Mouse (Mus musculus) myocyte (in vitro differentiated cells): ENCODE results near the gene Ccdc7a. TPM values are rescaled to one million over a fixed set of nuclear protein-coding genes. Genes with fewer than 3 reads are reported as not detected.

ENCODE experiments used
- H3K27me3 ChIP-seq: one replicate; pipeline ENCODE4 v1.6.1; 2011; ENCODE audit not compliant: control insufficient read depth, insufficient read depth, insufficient read length
- H3K36me3 ChIP-seq: one replicate; pipeline ENCODE4 v1.6.1; 2011; ENCODE audit not compliant: control insufficient read depth, insufficient read depth
- H3K4me2 ChIP-seq: one replicate; pipeline ENCODE4 v1.6.1; 2011; ENCODE audit warnings: low read depth, control low read depth
- H3K4me3 ChIP-seq: one replicate; pipeline ENCODE4 v1.5.1; 2011; ENCODE audit warnings: mild to moderate bottlenecking, control low read depth, moderate library complexity
- H3K79me2 ChIP-seq: one replicate; pipeline ENCODE4 v1.6.1; 2011; ENCODE audit not compliant: control insufficient read depth, insufficient read depth
- H3ac ChIP-seq: one replicate; pipeline ENCODE4 v1.6.1; 2011; ENCODE audit not compliant: control insufficient read depth, insufficient read length
- CEBPB ChIP-seq: IDR thresholded peaks from 2 replicates; pipeline ENCODE4 v1.6.1; 2011; ENCODE audit warnings: mild to moderate bottlenecking, moderate library complexity; ENCODE audit not compliant: poor library complexity, insufficient read depth, severe bottlenecking
- E2F4 ChIP-seq: IDR thresholded peaks from one replicate; pipeline ENCODE4 v1.6.1; 2011; ENCODE audit warnings: mild to moderate bottlenecking, control low read depth, moderate library complexity; ENCODE audit not compliant: insufficient read depth
- MAX ChIP-seq: IDR thresholded peaks from one replicate; pipeline ENCODE4 v1.6.1; 2011; ENCODE audit warnings: low read depth, mild to moderate bottlenecking, control low read depth
- MYOD1 ChIP-seq, 3 experiments: IDR thresholded peaks; one replicate each; pipeline ENCODE4 v1.6.1; 2011; ENCODE audit warnings: control low read depth in 2 of 3, low read depth in 2 of 3, mild to moderate bottlenecking in 2 of 3, moderate library complexity in 1 of 3; ENCODE audit not compliant: insufficient read length in 2 of 3, control insufficient read depth in 1 of 3
- MYOG ChIP-seq, 3 experiments: IDR thresholded peaks; one replicate each; pipeline ENCODE4 v1.6.1; 2011; ENCODE audit warnings: control low read depth in 2 of 3, low read depth in 2 of 3, mild to moderate bottlenecking in 2 of 3; ENCODE audit not compliant: insufficient read length in 2 of 3, control insufficient read depth in 1 of 3, insufficient read depth in 1 of 3
- POLR2A ChIP-seq: IDR thresholded peaks from one replicate; pipeline ENCODE4 v1.6.1; 2011; ENCODE audit warnings: low read depth, mild to moderate bottlenecking, control low read depth, moderate library complexity; ENCODE audit not compliant: insufficient read length
- POLR2AphosphoS2 ChIP-seq: IDR thresholded peaks from one replicate; pipeline ENCODE4 v1.6.1; 2011; ENCODE audit warnings: low read depth, control low read depth; ENCODE audit not compliant: insufficient read length
- REST ChIP-seq: IDR thresholded peaks from one replicate; pipeline ENCODE4 v1.6.1; 2011; ENCODE audit warnings: mild to moderate bottlenecking, control low read depth, moderate library complexity; ENCODE audit not compliant: insufficient read depth, insufficient read length
- SRF ChIP-seq: IDR thresholded peaks from one replicate; pipeline ENCODE4 v1.6.1; 2011; ENCODE audit warnings: low read depth; ENCODE audit not compliant: control insufficient read depth, insufficient read length
- TCF12 ChIP-seq: IDR thresholded peaks from one replicate; pipeline ENCODE4 v1.6.1; 2011; ENCODE audit warnings: mild to moderate bottlenecking, control low read depth; ENCODE audit not compliant: poor library complexity, insufficient read depth, severe bottlenecking
- TCF3 ChIP-seq: IDR thresholded peaks from one replicate; pipeline ENCODE4 v1.6.1; 2011; ENCODE audit warnings: low read depth, control low read depth; ENCODE audit not compliant: insufficient read length
- USF1 ChIP-seq: IDR thresholded peaks from one replicate; pipeline ENCODE4 v1.6.1; 2011; ENCODE audit warnings: low read depth, mild to moderate bottlenecking, control low read depth, moderate library complexity
- polyA plus RNA-seq: library from polyadenylated mRNA; unstranded; fragments of >200 nt; fragmentation: generic; extraction: Trizol; gene quantifications from one replicate; pipeline ENCODE4 v1.2.1, GENCODE M21; 2012; ENCODE audit warnings: missing spikeins

Gene Ccdc7a
- polyA plus RNA-seq, 1 experiment: not detected

DNA sequence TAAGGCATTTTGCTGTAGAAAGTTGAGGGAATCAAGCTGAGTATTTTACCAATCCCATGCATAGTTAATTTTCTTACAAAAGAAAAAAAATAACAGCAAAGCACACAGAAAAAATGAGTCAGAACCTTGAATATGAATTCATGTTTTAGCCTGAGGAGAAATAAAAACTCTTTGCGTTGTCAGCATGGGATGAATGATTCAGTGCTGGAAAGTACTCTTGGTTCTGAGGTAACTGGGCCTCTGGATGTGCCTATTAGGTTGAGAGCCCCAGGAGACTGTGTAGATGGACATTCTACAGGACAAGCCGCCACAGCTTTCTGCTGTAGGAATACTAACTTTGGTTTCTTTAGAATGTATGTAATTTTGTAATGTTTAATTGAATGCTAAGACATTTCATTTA, 360.5 kb downstream of the Ccdc7a start:
- Histone ChIP-seq H3K4me3 (no peak overlapping the region), H3K27me3 (no peaks in the 10 kb centered on the region), H3K79me2 (peaks cover 92% of the 10 kb centered on the region), H3K36me3 (peaks cover 32% of the 10 kb centered on the region), H3K4me2 (no peak overlapping the region), H3ac (no peak overlapping the region)
- TF ChIP-seq TCF12 (no peak), E2F4 (no peak), MYOD1 (IDR thresholded peaks at IDR 0.05; ENCODE audit: control insufficient read depth in 1 of 3, insufficient read length in 2 of 3, low read depth in 2 of 3) (no peak), TCF3 (no peak), CEBPB (no peak)

DNA sequence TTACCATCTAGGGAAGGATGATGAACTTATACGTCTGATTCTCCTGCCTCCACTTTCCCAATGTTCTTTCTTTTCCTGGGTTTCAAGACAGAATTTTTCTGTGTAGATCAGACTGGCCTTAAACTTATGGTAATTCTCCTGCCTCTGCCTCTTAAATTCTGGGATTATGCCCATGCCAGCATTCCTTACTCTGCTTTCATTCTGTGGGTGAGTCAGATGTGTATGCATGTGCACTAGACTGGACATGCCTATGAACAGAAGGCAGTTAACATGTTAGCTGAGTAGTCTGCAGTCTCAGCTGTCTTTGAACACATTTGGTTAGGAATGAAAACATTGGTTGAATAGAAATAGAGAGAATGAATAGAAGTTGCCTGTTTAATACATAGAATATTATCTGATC, 360.9 kb downstream of the Ccdc7a start:
- H3K4me3 ChIP-seq: no peak overlapping the region
- TF ChIP-seq TCF3 (no peak), E2F4 (no peak), POLR2AphosphoS2 (no peak), USF1 (no peak), REST (no peak), POLR2A (no peak), SRF (no peak), MAX (no peak), CEBPB (no peak), MYOG (IDR thresholded peaks at IDR 0.05; ENCODE audit: control insufficient read depth in 1 of 3, insufficient read depth in 1 of 3, insufficient read length in 2 of 3, low read depth in 2 of 3) (no peak), MYOD1 (IDR thresholded peaks at IDR 0.05; ENCODE audit: control insufficient read depth in 1 of 3, insufficient read length in 2 of 3, low read depth in 2 of 3) (no peak), TCF12 (no peak)
- no peak overlapping the region for H3ac ChIP-seq
- H3K4me2 ChIP-seq: no peak overlapping the region
- no peaks in the 10 kb centered on the region for H3K27me3 ChIP-seq
- H3K36me3 ChIP-seq: peaks cover 29% of the 10 kb centered on the region
- peaks cover 92% of the 10 kb centered on the region for H3K79me2 ChIP-seq

DNA sequence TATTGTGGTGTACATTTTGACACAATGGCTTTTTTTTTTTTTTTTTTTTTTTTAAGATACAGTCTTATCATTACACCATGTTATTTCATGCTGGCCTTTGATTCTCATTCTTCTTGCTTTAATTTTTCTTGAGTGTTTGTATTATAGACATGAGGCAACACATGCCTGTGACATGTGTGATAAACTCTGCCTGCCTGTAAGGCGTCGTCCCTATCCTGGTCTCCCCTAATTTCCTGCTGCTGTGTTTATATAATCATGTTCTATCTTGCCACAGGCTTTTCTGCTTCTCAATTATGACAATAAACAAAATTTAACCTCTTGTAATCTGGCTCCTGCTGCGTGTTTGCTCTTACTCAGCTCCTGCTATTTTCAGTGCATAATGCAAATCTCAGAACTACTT, 367.4 kb downstream of the Ccdc7a start:
- H3K79me2 ChIP-seq: peaks cover 100% of the 10 kb centered on the region
- TF ChIP-seq MYOG (IDR thresholded peaks at IDR 0.05; ENCODE audit: control insufficient read depth in 1 of 3, insufficient read depth in 1 of 3, insufficient read length in 2 of 3, low read depth in 2 of 3) (no peak), CEBPB (no peak), TCF3 (no peak), USF1 (no peak), TCF12 (no peak), POLR2AphosphoS2 (no peak), POLR2A (no peak), MAX (no peak), REST (no peak), E2F4 (no peak), MYOD1 (IDR thresholded peaks at IDR 0.05; ENCODE audit: control insufficient read depth in 1 of 3, insufficient read length in 2 of 3, low read depth in 2 of 3) (no peak), SRF (no peak)
- no peaks in the 10 kb centered on the region for H3K27me3 ChIP-seq
- H3ac ChIP-seq: no peak overlapping the region
- H3K4me3 ChIP-seq: no peak overlapping the region
- no peak overlapping the region for H3K4me2 ChIP-seq
- no peaks in the 10 kb centered on the region for H3K36me3 ChIP-seq

DNA sequence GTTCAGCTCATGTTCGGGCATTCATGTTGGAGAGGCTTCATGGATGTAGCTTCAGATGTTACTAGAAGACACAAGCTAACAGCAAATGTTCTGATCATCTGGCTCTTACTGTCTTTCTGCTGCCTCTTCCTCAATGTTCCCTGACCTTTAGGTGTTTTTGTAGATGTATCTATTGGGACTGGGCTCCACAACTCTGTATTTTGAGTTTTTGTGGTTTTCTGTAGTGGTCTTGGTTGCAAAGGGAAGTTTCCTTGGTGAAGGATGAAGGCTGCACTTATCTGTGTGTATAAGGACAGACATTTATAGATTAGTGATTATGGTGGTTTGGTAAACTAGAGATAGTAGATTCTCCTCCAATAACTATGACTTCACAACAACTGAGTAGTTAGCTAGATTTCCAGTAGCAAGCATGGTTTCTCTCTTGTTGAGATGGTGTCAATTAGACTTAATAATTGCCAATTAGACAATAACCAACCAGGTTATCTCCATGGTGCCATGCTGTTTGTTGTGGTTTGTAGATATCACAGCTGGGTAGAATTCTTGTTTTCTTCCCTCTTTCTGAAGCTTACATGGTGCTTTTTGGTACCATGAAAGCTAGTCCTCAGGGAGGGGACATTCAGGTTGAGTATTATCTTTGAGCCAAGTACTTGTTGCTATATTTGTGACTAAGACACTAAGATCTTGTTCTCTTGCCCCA, 368.5 kb downstream of the Ccdc7a start:
- H3K27me3 ChIP-seq: no peaks in the 10 kb centered on the region
- TF ChIP-seq POLR2AphosphoS2 (no peak), MYOG (IDR thresholded peaks at IDR 0.05; ENCODE audit: control insufficient read depth in 1 of 3, insufficient read depth in 1 of 3, insufficient read length in 2 of 3, low read depth in 2 of 3) (no peak), E2F4 (no peak), SRF (no peak), REST (no peak), MAX (no peak)
- H3K79me2 ChIP-seq: peaks cover 100% of the 10 kb centered on the region
- no peak overlapping the region for H3K4me2 ChIP-seq
- H3K36me3 ChIP-seq: no peaks in the 10 kb centered on the region
- no peak overlapping the region for H3ac ChIP-seq
- H3K4me3 ChIP-seq: no peak overlapping the region

DNA sequence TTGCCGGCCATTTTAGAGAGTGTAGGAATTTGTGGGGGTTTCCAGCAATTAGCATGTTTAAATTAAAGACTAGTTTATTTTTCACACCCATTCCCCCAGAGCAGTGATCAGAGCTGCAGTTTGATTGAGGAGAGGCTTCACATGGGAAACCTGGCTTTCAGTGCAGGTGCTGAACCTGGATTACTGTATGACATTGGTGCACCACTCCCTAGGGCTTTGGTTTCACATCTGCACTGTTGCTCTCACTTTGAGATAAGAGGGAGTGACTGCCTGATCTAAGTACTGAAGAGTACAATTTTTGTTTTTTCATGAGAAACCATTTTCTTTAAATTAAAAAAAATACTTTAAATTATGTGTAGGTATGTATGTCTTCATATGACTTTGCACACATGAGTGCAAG, 375.3 kb downstream of the Ccdc7a start:
- TF ChIP-seq MYOD1 (IDR thresholded peaks at IDR 0.05; ENCODE audit: control insufficient read depth in 1 of 3, insufficient read length in 2 of 3, low read depth in 2 of 3) (no peak), SRF (no peak), MYOG (IDR thresholded peaks at IDR 0.05; ENCODE audit: control insufficient read depth in 1 of 3, insufficient read depth in 1 of 3, insufficient read length in 2 of 3, low read depth in 2 of 3) (no peak), USF1 (no peak), REST (no peak), POLR2AphosphoS2 (no peak)
- H3K4me2 ChIP-seq: peak overlapping the region; percentile 62
- H3K27me3 ChIP-seq: no peaks in the 10 kb centered on the region
- H3K79me2 ChIP-seq: peaks cover 92% of the 10 kb centered on the region
- H3K36me3 ChIP-seq: no peaks in the 10 kb centered on the region
- H3ac ChIP-seq: no peak overlapping the region
- no peak overlapping the region for H3K4me3 ChIP-seq
